Mouse (Mus musculus): Measurements from ENCODE around the gene Tmsb4x. TPM values are rescaled to one million over a fixed set of nuclear protein-coding genes. Genes with fewer than 3 reads are reported as not detected.

The Tmsb4x gene
- 1,000 to 10,000 TPM; 1,652 to 1,714 TPM for total RNA-seq (2021)
- long read RNA-seq, experiment 1, transcript Tmsb4x-202 (3 exons, 864 nt), result minor isoform, 6 of 395 reads
- long read RNA-seq, experiment 1, transcript Tmsb4x-201 (3 exons, 768 nt), result major isoform, 327 of 395 reads
- long read RNA-seq, experiment 1, partial matches to known transcripts, result 3 of 395 reads
- long read RNA-seq, experiment 1, other reads (novel, unspliced or antisense), result 59 of 395 reads
- long read RNA-seq, experiment 2, transcript Tmsb4x-202 (3 exons, 864 nt), result minor isoform, 8 of 491 reads
- long read RNA-seq, experiment 2, transcript Tmsb4x-201 (3 exons, 768 nt), result major isoform, 403 of 491 reads
- long read RNA-seq, experiment 2, partial matches to known transcripts, result 4 of 491 reads
- long read RNA-seq, experiment 2, other reads (novel, unspliced or antisense), result 75 of 491 reads

GRCm38 (mm10) chrX:167208978-167209754, at the start of gene Tmsb4x:
Tmsb4x (minus strand) TSS chrX:167209315.
- H3K4me3 ChIP-seq, result peak within 1 kb of the TSS; percentile 75
- H3K27ac ChIP-seq, result peak within 1 kb of the TSS; percentile 98
- TF ChIP-seq CTCF (conservative IDR thresholded peaks at IDR 0.05), result no peak
- DNase-seq (ENCODE audit: low spot score in 2 of 2), result peak; percentile 74 to 78

- no peak for DNase-seq (ENCODE audit: low spot score in 2 of 2)
- no peak for TF ChIP-seq CTCF (conservative IDR thresholded peaks at IDR 0.05)
- Histone ChIP-seq H3K4me3 (no peak overlapping the region), H3K27ac (no peak overlapping the region)
Observed at GRCm38 (mm10) chrX:167241736-167242135, 32.6 kb upstream of the Tmsb4x start.

GRCm38 (mm10) chrX:167239293-167239921, 30.3 kb upstream of the Tmsb4x start:
- TF ChIP-seq CTCF (conservative IDR thresholded peaks at IDR 0.05), result no peak
- H3K27ac ChIP-seq, result no peak overlapping the region
- DNase-seq (ENCODE audit: low spot score in 2 of 2), result no peak

GRCm38 (mm10) chrX:167233104-167233687, 24.1 kb upstream of the Tmsb4x start:
- peak; percentile 37 to 79 for DNase-seq (ENCODE audit: low spot score in 2 of 2)
- Histone ChIP-seq H3K27ac (0 out of 2 replicates have a peak overlapping the region, but pooled peaks have one; percentile 28), H3K4me3 (no peak overlapping the region)
- TF ChIP-seq CTCF (conservative IDR thresholded peaks at IDR 0.05), result peak; percentile 88

More at GRCm38 (mm10) chrX:167239293-167239921, 30.3 kb upstream of the Tmsb4x start:
- no peak overlapping the region for H3K4me3 ChIP-seq

- H3K4me3 ChIP-seq, result no peak overlapping the region
- no peak overlapping the region for H3K27ac ChIP-seq
- TF ChIP-seq CTCF (conservative IDR thresholded peaks at IDR 0.05), result no peak
- DNase-seq (ENCODE audit: low spot score in 2 of 2), result no peak
Observed at GRCm38 (mm10) chrX:167231150-167231549, 22.0 kb upstream of the Tmsb4x start.

GRCm38 (mm10) chrX:167229819-167230218, 20.7 kb upstream of the Tmsb4x start:
- no peak overlapping the region for H3K27ac ChIP-seq
- TF ChIP-seq CTCF (conservative IDR thresholded peaks at IDR 0.05), result no peak
- H3K4me3 ChIP-seq, result no peak overlapping the region
- no peak for DNase-seq (ENCODE audit: low spot score in 2 of 2)

- no peak for DNase-seq (ENCODE audit: low spot score in 2 of 2)
- peak; percentile 70 for TF ChIP-seq CTCF (conservative IDR thresholded peaks at IDR 0.05)
- no peak overlapping the region for H3K4me3 ChIP-seq
- no peak overlapping the region for H3K27ac ChIP-seq
Observed at GRCm38 (mm10) chrX:167229206-167229605, 20.1 kb upstream of the Tmsb4x start.

GRCm38 (mm10) chrX:167227756-167228155, 18.6 kb upstream of the Tmsb4x start:
- Histone ChIP-seq H3K27ac (no peak overlapping the region), H3K4me3 (no peak overlapping the region)
- no peak for TF ChIP-seq CTCF (conservative IDR thresholded peaks at IDR 0.05)
- DNase-seq (ENCODE audit: low spot score in 2 of 2), result no peak

- Histone ChIP-seq H3K27ac (no peak overlapping the region), H3K4me3 (no peak overlapping the region)
- DNase-seq (ENCODE audit: low spot score in 2 of 2), result no peak
- no peak for TF ChIP-seq CTCF (conservative IDR thresholded peaks at IDR 0.05)
Observed at GRCm38 (mm10) chrX:167227138-167227537, 18.0 kb upstream of the Tmsb4x start.

GRCm38 (mm10) chrX:167226570-167226969, 17.5 kb upstream of the Tmsb4x start:
- H3K4me3 ChIP-seq, result no peak overlapping the region
- TF ChIP-seq CTCF (conservative IDR thresholded peaks at IDR 0.05), result no peak

GRCm38 (mm10) chrX:167212707-167213106, 3.6 kb upstream of the Tmsb4x start:
- no peak for DNase-seq (ENCODE audit: low spot score in 2 of 2)
- TF ChIP-seq CTCF (conservative IDR thresholded peaks at IDR 0.05), result peak; percentile 66
- H3K27ac ChIP-seq, result peak overlapping the region; percentile 46; the same call in 1 of the 2 replicates
- H3K4me3 ChIP-seq, result no peak overlapping the region

More at GRCm38 (mm10) chrX:167226570-167226969, 17.5 kb upstream of the Tmsb4x start:
- no peak overlapping the region for H3K27ac ChIP-seq
- DNase-seq (ENCODE audit: low spot score in 2 of 2), result no peak

GRCm38 (mm10) chrX:167211871-167212555, 2.9 kb upstream of the Tmsb4x start:
- peak overlapping the region; percentile 46; the same call in 1 of the 2 replicates for H3K27ac ChIP-seq
- no peak for DNase-seq (ENCODE audit: low spot score in 2 of 2)
- TF ChIP-seq CTCF (conservative IDR thresholded peaks at IDR 0.05), result no peak
- H3K4me3 ChIP-seq, result no peak overlapping the region

All from layer of hippocampus, adult 2 months (tissue).